Mouse (Mus musculus): Measurements from ENCODE around the gene Actn4. TPM values are rescaled to one million over a fixed set of nuclear protein-coding genes. Genes with fewer than 3 reads are reported as not detected.

The Actn4 gene
- polyA plus RNA-seq (2016; fragmentation: Nextera tagmentation; extraction: Ambion mirVana), result 162 and 175 TPM in 2 replicates

DNA sequence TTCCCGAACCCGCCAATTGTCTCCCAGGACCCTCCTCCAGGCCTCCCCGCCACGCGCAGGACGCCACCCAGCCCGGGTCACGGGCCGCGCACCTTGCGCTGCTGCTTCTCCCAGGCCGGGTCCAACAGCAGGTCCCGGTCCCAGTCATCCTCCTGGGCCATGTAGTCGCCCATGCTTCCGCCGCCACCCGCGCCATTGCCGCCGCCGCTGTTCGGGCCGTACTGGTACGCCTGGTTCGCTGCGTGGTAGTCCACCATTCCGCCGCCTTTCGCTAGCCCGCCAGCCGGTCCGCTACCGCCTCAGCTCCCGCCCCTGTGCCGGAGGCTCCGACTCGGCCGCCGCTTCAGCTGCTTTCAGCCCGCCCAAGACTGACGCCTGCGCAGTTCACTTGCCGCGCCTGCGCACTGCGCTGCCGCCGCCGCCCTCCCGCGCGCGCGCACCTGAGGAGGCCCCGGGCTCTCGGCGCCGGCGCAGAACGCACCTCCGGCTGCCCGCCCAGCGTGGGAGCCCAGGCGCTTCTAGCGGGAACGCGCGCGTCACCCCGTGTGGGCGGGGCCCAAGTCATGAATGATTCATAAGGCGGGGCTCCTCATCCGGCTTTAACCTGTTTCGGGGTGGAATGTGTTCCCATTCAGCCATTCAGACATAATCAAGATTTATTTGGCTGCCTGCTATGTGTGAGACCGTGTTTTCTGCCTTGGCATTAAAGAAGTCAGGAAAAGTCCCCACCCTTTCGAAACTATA, at the start of gene Actn4:
Actn4 (minus strand) TSS at position 414 of the 744 bp plus-strand sequence.
- WGBS, result under 1% methylated on average over 76 of the region's 76 CpGs
- Histone ChIP-seq H3K9me3 (no peaks in the 10 kb centered on the region), H3K4me1 (peaks cover 30% of the 10 kb centered on the region), H3K36me3 (no peaks in the 10 kb centered on the region), H3K4me2 (replicated peaks) (peak within 1 kb of the TSS; percentile 90), H3K9ac (replicated peaks) (peak within 1 kb of the TSS; percentile 91), H3K27ac (replicated peaks) (peak within 1 kb of the TSS; percentile 86), H3K4me3 (peak within 1 kb of the TSS; percentile 98), H3K27me3 (no peaks in the 10 kb centered on the region)
- peak; percentile 89 for ATAC-seq (ENCODE audit: low FRiP score, low read depth)

DNA sequence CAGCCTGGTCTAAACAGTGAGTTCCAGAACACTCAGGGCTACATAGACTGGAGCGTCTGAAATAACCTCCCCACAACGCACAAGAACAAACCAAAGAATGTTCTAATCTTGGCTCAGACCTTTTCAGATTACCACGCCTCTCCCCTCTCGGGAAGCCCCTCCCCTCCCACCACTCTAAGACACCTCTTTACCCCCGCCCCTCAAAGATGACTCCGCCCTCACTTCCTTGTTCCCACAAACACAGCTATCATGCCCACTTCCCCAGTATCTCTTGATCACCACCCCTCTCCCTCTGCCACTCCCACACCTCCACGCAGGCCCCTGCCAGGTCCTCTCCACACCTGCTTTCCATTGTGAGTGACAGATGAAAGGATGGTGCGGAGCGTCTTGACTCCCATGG, 46.6 kb upstream of the Actn4 start:
- Histone ChIP-seq H3K36me3 (no peaks in the 10 kb centered on the region), H3K4me1 (no peaks in the 10 kb centered on the region), H3K27me3 (no peaks in the 10 kb centered on the region; the same call in 1 of the 2 replicates), H3K27ac (replicated peaks) (no peak overlapping the region), H3K9me3 (no peaks in the 10 kb centered on the region), H3K9ac (replicated peaks) (no peak overlapping the region), H3K4me2 (replicated peaks) (no peak overlapping the region), H3K4me3 (no peak overlapping the region)
- no peak for ATAC-seq (ENCODE audit: low FRiP score, low read depth)
- 76% methylated on average over 9 of the region's 9 CpGs for WGBS

DNA sequence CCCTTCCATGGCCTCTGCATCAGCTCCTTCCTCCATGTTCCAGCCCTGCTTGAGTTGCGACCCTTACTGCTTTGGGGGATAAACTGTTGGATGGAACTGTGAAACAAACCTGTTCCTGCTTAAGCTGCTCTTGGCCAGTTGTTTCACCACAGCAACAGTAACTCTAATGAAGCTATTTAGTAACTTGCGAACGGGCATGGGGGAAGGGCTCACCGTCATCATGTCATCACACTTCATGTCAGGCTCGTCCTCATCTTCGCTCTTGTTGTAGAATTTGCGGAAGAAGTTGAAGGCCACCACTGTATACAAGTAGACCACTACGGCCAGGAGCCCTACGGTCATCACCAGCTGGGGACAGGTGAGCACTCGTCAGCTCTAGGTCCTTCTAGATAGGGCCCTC, 46.0 kb upstream of the Actn4 start:
- H3K27ac ChIP-seq (replicated peaks), result no peak overlapping the region
- no peaks in the 10 kb centered on the region for H3K4me1 ChIP-seq
- no peaks in the 10 kb centered on the region; the same call in 1 of the 2 replicates for H3K27me3 ChIP-seq
- no peak overlapping the region for H3K4me2 ChIP-seq (replicated peaks)
- H3K9me3 ChIP-seq, result no peaks in the 10 kb centered on the region
- no peak overlapping the region for H3K9ac ChIP-seq (replicated peaks)
- 95% methylated on average over 10 of the region's 10 CpGs for WGBS
- no peaks in the 10 kb centered on the region for H3K36me3 ChIP-seq
- no peak for ATAC-seq (ENCODE audit: low FRiP score, low read depth)
- H3K4me3 ChIP-seq, result no peak overlapping the region

DNA sequence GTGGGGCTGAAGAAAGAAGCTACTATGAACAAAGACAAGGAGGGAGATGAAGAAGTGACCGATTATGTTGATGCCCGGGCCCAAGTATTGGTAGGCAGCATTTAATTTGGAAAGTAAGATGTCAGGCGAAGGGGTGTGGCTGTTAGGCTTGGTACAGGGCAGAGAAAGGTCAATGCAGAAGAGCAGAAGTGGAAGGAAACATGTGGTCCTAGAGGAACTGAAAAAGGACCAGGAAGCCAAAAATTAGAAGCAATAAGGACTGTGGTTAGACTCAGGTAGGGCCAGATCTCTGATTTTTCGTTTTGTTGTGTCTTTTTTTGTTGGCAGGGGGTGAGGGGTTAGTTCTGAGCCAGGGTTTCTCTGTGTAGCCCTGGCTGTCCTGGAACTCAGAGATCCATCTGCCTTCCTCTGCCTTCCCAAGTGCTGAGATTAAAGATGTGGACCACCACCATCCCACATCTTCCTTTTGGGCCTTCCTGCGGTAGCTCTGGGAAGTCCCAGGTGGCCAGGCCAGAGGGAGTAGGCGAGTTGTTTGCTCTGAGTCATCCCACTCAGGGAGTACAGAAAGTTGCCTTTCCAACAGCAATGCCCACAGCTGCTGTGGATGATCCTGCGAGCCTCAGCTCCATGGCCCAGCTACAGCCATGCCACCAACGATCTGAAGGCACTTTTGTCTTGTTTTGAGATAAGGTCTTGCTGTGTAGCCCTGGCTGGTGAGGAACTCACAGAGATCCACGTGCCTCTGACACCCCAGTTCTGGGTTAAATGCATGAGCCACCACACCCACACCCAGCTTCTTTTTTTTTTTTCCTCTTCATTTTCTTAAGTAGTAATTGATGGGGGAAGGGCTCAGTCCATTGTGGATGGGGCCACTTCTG, 45.3 kb upstream of the Actn4 start:
- Histone ChIP-seq H3K36me3 (no peaks in the 10 kb centered on the region), H3K4me2 (replicated peaks) (no peak overlapping the region), H3K9me3 (no peaks in the 10 kb centered on the region), H3K4me3 (no peak overlapping the region), H3K4me1 (no peaks in the 10 kb centered on the region), H3K27ac (replicated peaks) (no peak overlapping the region), H3K27me3 (peaks cover 1% of the 10 kb centered on the region; the same call in 1 of the 2 replicates), H3K9ac (replicated peaks) (no peak overlapping the region)
- no peak for ATAC-seq (ENCODE audit: low FRiP score, low read depth)
- 81% methylated on average over 9 of the region's 9 CpGs for WGBS

DNA sequence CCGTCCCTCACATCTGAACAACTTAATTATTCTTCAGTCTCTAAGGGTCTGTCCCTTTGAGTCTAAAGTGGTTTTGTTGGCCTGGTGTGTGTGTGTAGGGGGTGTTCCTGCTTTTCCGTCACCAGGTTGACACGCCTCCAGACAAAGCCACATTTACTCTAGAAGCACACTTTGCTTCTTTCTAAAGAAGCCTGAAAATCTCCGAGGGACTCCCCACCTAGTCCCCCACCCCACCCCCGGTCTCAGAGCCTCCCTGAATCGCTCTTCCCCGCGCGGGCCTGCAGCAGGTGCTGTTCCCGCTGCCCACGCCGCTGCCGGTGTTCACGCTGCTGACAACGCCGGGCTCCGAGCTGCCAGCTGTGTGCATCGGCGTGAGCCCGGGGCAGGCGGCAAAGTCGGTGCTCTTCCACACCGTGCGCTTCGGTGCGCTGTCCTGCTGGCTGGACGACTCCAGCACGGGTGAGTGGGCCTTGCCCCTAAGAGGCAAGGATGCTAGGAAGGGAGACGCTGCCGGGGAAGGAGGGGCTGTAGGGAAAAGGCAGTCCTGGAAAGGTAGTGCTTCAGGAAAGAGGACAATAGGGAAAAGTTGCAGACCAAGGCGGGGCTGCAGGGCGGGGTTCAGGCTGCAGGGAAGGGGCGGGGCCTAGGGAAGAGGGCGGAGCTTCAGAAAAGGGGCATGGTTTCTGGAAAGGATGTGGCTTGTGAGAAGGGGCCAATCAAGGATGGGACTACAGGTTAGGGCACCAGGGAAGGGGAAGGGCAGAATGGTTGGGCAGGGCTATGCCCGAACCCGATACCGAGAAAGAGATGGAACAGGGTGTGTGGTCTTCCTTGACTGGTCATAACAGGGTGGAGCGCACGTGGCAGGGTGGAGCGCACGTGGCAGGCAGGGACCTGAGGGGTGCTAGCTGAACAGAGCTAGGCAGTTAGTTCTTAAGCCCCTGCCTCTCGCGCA, 38.8 kb upstream of the Actn4 start:
- Histone ChIP-seq H3K36me3 (no peaks in the 10 kb centered on the region), H3K27ac (replicated peaks) (no peak overlapping the region), H3K4me3 (peak overlapping the region; percentile 51), H3K4me2 (replicated peaks) (peak overlapping the region; percentile 86), H3K9me3 (no peaks in the 10 kb centered on the region), H3K4me1 (peaks cover 8% of the 10 kb centered on the region; the same call in 1 of the 2 replicates), H3K9ac (replicated peaks) (peak overlapping the region; percentile 61), H3K27me3 (peaks cover 21% of the 10 kb centered on the region)
- WGBS, result 6% methylated on average over 43 of the region's 43 CpGs
- peak; percentile 81 for ATAC-seq (ENCODE audit: low FRiP score, low read depth)

DNA sequence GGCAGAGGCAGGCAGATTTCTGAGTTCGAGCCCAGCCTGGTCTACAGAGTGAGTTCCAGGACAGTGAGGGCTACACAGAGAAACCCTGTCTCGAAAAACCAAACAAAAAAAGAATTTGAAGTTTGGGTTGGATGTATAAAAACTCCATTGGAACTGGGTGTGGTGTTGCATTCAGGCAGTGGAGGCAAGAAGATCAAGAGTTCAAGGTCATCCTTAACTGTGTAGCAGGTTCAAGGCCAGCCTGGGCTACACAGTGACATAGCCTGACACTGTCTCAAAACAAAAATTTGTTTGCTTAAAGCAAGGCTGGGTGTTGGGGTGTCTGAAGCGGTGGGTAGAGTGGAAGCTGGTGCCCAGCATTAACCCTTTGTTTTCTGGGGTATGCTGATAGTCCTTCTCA, 31.3 kb upstream of the Actn4 start:
- Histone ChIP-seq H3K27me3 (no peaks in the 10 kb centered on the region), H3K4me2 (replicated peaks) (no peak overlapping the region)
- 88% methylated on average over 3 of the region's 3 CpGs for WGBS

DNA sequence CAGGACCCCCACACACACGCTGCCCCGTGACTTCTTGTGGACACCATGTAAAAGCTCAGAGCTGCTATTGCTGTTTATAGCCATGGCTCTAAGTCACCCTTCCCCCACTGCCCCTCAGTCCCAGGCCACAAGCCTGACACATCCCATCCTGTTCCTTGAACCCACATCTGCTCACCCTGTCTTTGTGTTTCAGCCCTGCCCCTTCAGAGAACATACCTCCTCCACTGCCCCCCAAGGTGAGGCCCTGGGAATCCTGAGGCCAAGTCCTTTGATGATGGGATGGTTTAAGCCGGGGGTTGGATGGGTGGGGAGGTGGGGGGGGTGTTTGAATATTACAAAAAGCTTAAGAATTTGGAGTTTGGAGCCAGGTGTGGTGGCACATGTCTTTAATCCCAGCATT, 30.9 kb upstream of the Actn4 start:
- H3K4me2 ChIP-seq (replicated peaks), result no peak overlapping the region
- no peak overlapping the region for H3K9ac ChIP-seq (replicated peaks)
- no peaks in the 10 kb centered on the region for H3K4me1 ChIP-seq
- 88% methylated on average over 3 of the region's 3 CpGs for WGBS
- H3K27me3 ChIP-seq, result no peaks in the 10 kb centered on the region
- H3K36me3 ChIP-seq, result no peaks in the 10 kb centered on the region
- H3K27ac ChIP-seq (replicated peaks), result no peak overlapping the region
- no peaks in the 10 kb centered on the region for H3K9me3 ChIP-seq
- ATAC-seq (ENCODE audit: low FRiP score, low read depth), result no peak
- H3K4me3 ChIP-seq, result no peak overlapping the region

More for the DNA sequence above, 31.3 kb upstream of the Actn4 start:
- no peaks in the 10 kb centered on the region for H3K36me3 ChIP-seq
- no peak overlapping the region for H3K27ac ChIP-seq (replicated peaks)
- no peaks in the 10 kb centered on the region for H3K9me3 ChIP-seq
- no peak overlapping the region for H3K9ac ChIP-seq (replicated peaks)
- no peaks in the 10 kb centered on the region for H3K4me1 ChIP-seq
- H3K4me3 ChIP-seq, result no peak overlapping the region
- no peak for ATAC-seq (ENCODE audit: low FRiP score, low read depth)

DNA sequence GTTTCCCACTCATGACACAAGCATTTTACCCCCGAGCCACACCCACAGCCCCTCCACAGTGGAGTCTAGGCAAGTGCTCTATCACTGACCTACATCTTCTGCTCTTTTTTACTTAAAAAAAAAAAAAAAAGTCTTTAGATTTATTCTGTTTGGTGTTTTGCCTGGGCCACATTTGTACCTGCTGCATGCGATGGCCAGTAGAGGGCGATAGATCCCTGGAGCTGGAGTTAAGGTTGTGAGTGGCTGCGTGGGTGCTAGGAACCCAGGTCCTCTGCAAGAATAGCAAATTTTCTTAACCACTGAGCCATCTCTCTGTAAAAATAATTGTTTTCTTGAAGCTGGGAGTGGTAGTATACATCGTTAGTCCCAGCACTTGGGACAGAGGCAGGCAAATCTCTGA, 29.5 kb upstream of the Actn4 start:
- H3K27ac ChIP-seq (replicated peaks), result no peak overlapping the region
- H3K4me2 ChIP-seq (replicated peaks), result no peak overlapping the region
- no peaks in the 10 kb centered on the region for H3K9me3 ChIP-seq
- H3K27me3 ChIP-seq, result no peaks in the 10 kb centered on the region
- H3K36me3 ChIP-seq, result no peaks in the 10 kb centered on the region
- no peaks in the 10 kb centered on the region for H3K4me1 ChIP-seq
- no peak for ATAC-seq (ENCODE audit: low FRiP score, low read depth)
- no peak overlapping the region for H3K9ac ChIP-seq (replicated peaks)
- H3K4me3 ChIP-seq, result no peak overlapping the region
- whole genome bisulfite sequencing, result 58% methylated on average over 5 of the region's 5 CpGs

DNA sequence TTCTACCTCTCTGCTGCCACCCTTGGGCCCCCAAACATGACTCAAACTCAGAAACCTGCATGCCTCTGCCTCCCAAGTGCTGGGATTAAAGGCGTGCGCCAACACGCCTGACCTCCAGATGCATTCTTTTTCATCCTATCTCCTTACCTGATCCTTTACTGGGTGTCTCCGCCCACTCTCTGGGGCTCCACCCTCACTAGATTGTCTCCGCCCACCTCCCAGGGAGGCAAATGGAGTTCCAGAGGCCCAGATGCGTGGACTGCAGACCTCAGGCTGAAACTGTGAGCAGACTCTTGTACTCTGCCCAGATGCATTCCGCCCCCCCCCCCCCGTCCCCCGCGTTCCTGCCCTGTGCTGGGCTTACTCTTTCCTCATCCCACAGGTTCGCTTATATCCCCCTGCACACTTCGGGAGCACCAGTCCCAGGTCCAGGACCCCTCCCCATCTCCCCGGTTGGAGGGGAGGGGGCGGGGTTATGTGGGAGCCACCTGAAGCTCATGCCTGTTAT, 28.7 kb upstream of the Actn4 start:
- H3K36me3 ChIP-seq, result no peaks in the 10 kb centered on the region
- no peaks in the 10 kb centered on the region for H3K27me3 ChIP-seq
- no peaks in the 10 kb centered on the region for H3K4me1 ChIP-seq
- WGBS, result 47% methylated on average over 14 of the region's 14 CpGs
- ATAC-seq (ENCODE audit: low FRiP score, low read depth), result no peak
- no peaks in the 10 kb centered on the region for H3K9me3 ChIP-seq
- H3K4me2 ChIP-seq (replicated peaks), result no peak overlapping the region
- H3K27ac ChIP-seq (replicated peaks), result no peak overlapping the region
- H3K9ac ChIP-seq (replicated peaks), result no peak overlapping the region
- no peak overlapping the region for H3K4me3 ChIP-seq

DNA sequence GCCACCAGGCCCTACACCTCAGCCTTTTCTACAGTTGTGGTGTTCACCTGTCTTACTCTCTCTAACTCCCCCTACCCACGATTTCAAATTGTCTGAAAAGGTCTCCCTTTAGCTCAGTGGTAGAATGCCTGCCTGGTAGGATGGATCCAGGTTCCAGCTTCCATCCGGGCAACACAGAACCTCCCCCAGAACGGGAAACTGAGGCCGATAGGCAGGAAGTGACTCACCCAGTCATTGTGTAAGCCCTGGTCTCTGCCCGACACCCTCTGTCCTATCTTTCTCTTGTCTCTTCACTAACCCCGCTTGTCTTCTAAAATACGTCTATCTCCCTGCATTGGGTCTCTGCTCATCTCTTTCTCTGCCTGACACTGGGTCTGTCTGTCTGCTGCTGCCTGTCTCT, 23.1 kb upstream of the Actn4 start:
- Histone ChIP-seq H3K4me3 (no peak overlapping the region), H3K27me3 (no peaks in the 10 kb centered on the region), H3K9me3 (no peaks in the 10 kb centered on the region), H3K36me3 (no peaks in the 10 kb centered on the region; the same call in 1 of the 2 replicates), H3K4me2 (replicated peaks) (no peak overlapping the region), H3K27ac (replicated peaks) (no peak overlapping the region), H3K9ac (replicated peaks) (0 out of 2 replicates have a peak overlapping the region, but pooled peaks have one; percentile 1), H3K4me1 (peaks cover 14% of the 10 kb centered on the region)
- ATAC-seq (ENCODE audit: low FRiP score, low read depth), result no peak
- whole genome bisulfite sequencing, result 86% methylated on average over 7 of the region's 7 CpGs

DNA sequence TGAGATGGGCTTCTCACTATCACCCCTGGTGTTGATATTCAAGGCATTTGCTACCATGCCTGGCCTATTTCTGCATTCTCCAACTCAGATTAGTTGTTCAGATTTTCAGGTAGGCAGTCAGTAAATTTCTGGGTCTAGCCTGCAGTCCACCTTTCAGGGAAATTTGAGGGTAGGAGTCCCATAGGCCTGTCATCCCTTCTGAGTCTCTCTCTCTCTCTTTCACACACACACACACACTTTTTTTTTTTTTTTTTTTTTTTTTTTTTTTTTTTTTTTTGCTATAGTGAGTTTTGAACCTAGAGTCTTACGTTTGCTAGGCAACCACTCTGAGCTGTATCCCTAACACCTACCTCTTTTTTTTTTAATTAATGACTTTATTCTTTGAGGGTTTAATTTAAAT, 22.3 kb upstream of the Actn4 start:
- Histone ChIP-seq H3K27me3 (no peaks in the 10 kb centered on the region), H3K36me3 (no peaks in the 10 kb centered on the region; the same call in 1 of the 2 replicates), H3K27ac (replicated peaks) (no peak overlapping the region), H3K9me3 (no peaks in the 10 kb centered on the region), H3K4me1 (peaks cover 14% of the 10 kb centered on the region), H3K4me2 (replicated peaks) (no peak overlapping the region), H3K9ac (replicated peaks) (no peak overlapping the region), H3K4me3 (no peak overlapping the region)
- WGBS, result 95% methylated on average over 1 of the region's 1 CpGs
- ATAC-seq (ENCODE audit: low FRiP score, low read depth), result no peak
